Mouse (Mus musculus) layer of hippocampus, adult 9-10 months (tissue): ENCODE data around the gene Sufu.
A peak's percentile ranks its signal among the peaks of the same experiment; 100 is the strongest.

Experiments
- DNase-seq: peaks from one replicate; pipeline ENCODE4 v3.0.0; 2022; ENCODE audit warnings: low spot score

The Sufu gene

GRCm38 (mm10) chr19:46394712-46395108 lies 2.0 kb upstream of the Sufu start:
- DNase-seq = no peak

GRCm38 (mm10) chr19:46395109-46396009 lies 1.3 kb upstream of the Sufu start, which contains the start of gene Actr1a:
Gene Actr1a (minus strand): TSS chr19:46395748.
- peak; percentile 100 for DNase-seq

GRCm38 (mm10) chr19:46396109-46396508 lies 587 bp upstream of the Sufu start:
- DNase-seq = no peak

- DNase-seq = no peak
Measured at GRCm38 (mm10) chr19:46397436-46398001, 823 bp downstream of the Sufu start.

GRCm38 (mm10) chr19:46398401-46398800 lies 1.7 kb downstream of the Sufu start:
- no peak for DNase-seq

- no peak for DNase-seq
Measured at GRCm38 (mm10) chr19:46399372-46399771, 2.7 kb downstream of the Sufu start.

- DNase-seq = no peak
Measured at GRCm38 (mm10) chr19:46399886-46400285, 3.2 kb downstream of the Sufu start.

GRCm38 (mm10) chr19:46400558-46400957 lies 3.9 kb downstream of the Sufu start:
- DNase-seq = no peak

- no peak for DNase-seq
Measured at GRCm38 (mm10) chr19:46404030-46404429, 7.3 kb downstream of the Sufu start.

- DNase-seq = no peak
Measured at GRCm38 (mm10) chr19:46406592-46407386, 10.1 kb downstream of the Sufu start.

GRCm38 (mm10) chr19:46409506-46409905 lies 12.8 kb downstream of the Sufu start:
- DNase-seq = no peak

- no peak for DNase-seq
Measured at GRCm38 (mm10) chr19:46412056-46412805, 15.5 kb downstream of the Sufu start.

GRCm38 (mm10) chr19:46413969-46414368 lies 17.3 kb downstream of the Sufu start:
- no peak for DNase-seq

GRCm38 (mm10) chr19:46414486-46414885 lies 17.8 kb downstream of the Sufu start:
- no peak for DNase-seq

GRCm38 (mm10) chr19:46416276-46416675 lies 19.6 kb downstream of the Sufu start:
- DNase-seq = no peak

- no peak for DNase-seq
Measured at GRCm38 (mm10) chr19:46418051-46418450, 21.4 kb downstream of the Sufu start.

GRCm38 (mm10) chr19:46420410-46420809 lies 23.7 kb downstream of the Sufu start:
- no peak for DNase-seq

- no peak for DNase-seq
Measured at GRCm38 (mm10) chr19:46422384-46423338, 26.0 kb downstream of the Sufu start.

GRCm38 (mm10) chr19:46425266-46425665 lies 28.6 kb downstream of the Sufu start:
- no peak for DNase-seq

GRCm38 (mm10) chr19:46426488-46426887 lies 29.8 kb downstream of the Sufu start:
- no peak for DNase-seq

- DNase-seq = no peak
Measured at GRCm38 (mm10) chr19:46429250-46429649, 32.6 kb downstream of the Sufu start.
